19 mouse cellular contexts compared by ENCODE assay signal in the genomic region with DNA sequence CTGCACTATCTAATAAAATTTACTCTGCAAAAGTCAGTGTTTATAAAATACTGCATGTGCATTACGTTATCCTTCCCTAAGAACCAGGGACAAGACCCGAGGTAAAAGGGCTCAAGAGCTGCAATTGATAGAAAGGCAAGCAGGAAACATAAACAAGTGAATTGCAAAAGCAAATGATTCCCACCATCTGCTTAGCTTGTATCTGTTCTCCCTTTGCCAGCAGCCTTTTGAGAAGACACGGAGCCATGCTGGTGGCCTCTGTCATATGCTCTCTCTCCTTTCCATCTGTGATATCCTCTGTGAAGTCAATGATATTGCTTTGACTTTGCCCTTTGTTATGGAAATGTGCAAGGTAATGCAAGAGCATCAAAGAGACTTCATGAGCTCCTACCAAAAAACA.
A peak's percentile ranks its signal among the peaks of the same experiment; 100 is the strongest.
DNase-seq lines count a peak whose midpoint lies in the region; ATAC-seq and TF ChIP-seq lines count a peak whose summit lies in the region.
"Had no signal": no experiment of that assay in that cellular context is flagged by ENCODE, and none has a peak within 500 bp of the region (broad histone marks: within the 10 kb centered on the region; RNA-seq: fewer than 3 reads in every experiment).

No protein-coding gene starts in this region.

- H3K27me3 ChIP-seq in midbrain, postnatal 0 days (ENCODE audit: insufficient read depth, low read length), result no peaks in the 10 kb centered on the region
- no peaks in the 10 kb centered on the region for H3K27me3 ChIP-seq in midbrain, embryonic 13.5 days
- H3K27me3 ChIP-seq: CH12.LX; forebrain, embryonic 15.5 days; hindbrain, embryonic 13.5 days; intestine, embryonic 15.5 days; Patski had no signal

- no peak overlapping the region for H3K4me2 ChIP-seq in midbrain, postnatal 0 days (ENCODE audit: low read depth, low read length, poor library complexity, severe bottlenecking)
- no peak overlapping the region for H3K4me2 ChIP-seq in midbrain, embryonic 13.5 days (replicated peaks)
- H3K4me2 ChIP-seq: forebrain, embryonic 15.5 days; hindbrain, embryonic 13.5 days; intestine, embryonic 15.5 days had no signal

- no peak overlapping the region for H3K27ac ChIP-seq in midbrain, postnatal 0 days (ENCODE audit: low read depth, low read length)
- H3K27ac ChIP-seq in midbrain, embryonic 13.5 days, result no peak overlapping the region
- H3K27ac ChIP-seq: embryonic facial prominence, embryonic 10.5 days; forebrain, embryonic 15.5 days; heart, embryonic 10.5 days; hindbrain, embryonic 13.5 days; intestine, embryonic 15.5 days had no signal

- H3K9ac ChIP-seq in midbrain, postnatal 0 days (replicated peaks; ENCODE audit: low read length, poor library complexity, severe bottlenecking), result no peak overlapping the region
- no peak overlapping the region for H3K9ac ChIP-seq in midbrain, embryonic 13.5 days (replicated peaks)
- H3K9ac ChIP-seq: forebrain, embryonic 15.5 days; hindbrain, embryonic 13.5 days; intestine, embryonic 15.5 days had no signal

- no peak overlapping the region for H3K4me3 ChIP-seq in midbrain, postnatal 0 days (ENCODE audit: low read depth, low read length)
- H3K4me3 ChIP-seq in midbrain, embryonic 13.5 days (replicated peaks), result no peak overlapping the region
- H3K4me3 ChIP-seq: embryonic facial prominence, embryonic 10.5 days; forebrain, embryonic 15.5 days; heart, embryonic 10.5 days; hindbrain, embryonic 13.5 days; intestine, embryonic 15.5 days had no signal

- 64% methylated on average over 3 of the region's 3 CpGs for WGBS in midbrain, postnatal 0 days
- 66% methylated on average over 3 of the region's 3 CpGs for WGBS in midbrain, embryonic 13.5 days

- ATAC-seq in midbrain, postnatal 0 days (ENCODE audit: low FRiP score), result no peak
- no peak for ATAC-seq in midbrain, embryonic 13.5 days
- ATAC-seq: activated CD4-positive, CD25-positive, alpha-beta regulatory T cell, adult 4 months; forebrain, embryonic 15.5 days; intestine, embryonic 15.5 days; Patski had no signal

- no peak for TF ChIP-seq CTCF in midbrain, postnatal 0 days (IDR thresholded peaks at IDR 0.05)

- no peaks in the 10 kb centered on the region for H3K9me3 ChIP-seq in midbrain, postnatal 0 days (ENCODE audit: low read length)
- no peaks in the 10 kb centered on the region for H3K9me3 ChIP-seq in midbrain, embryonic 13.5 days
- H3K9me3 ChIP-seq: embryonic facial prominence, embryonic 10.5 days; forebrain, embryonic 15.5 days; heart, embryonic 10.5 days; hindbrain, embryonic 13.5 days; intestine, embryonic 15.5 days had no signal

- no peaks in the 10 kb centered on the region for H3K4me1 ChIP-seq in midbrain, postnatal 0 days (ENCODE audit: insufficient read depth, low read length)
- H3K4me1 ChIP-seq in midbrain, embryonic 13.5 days (replicated peaks), result peaks cover 21% of the 10 kb centered on the region
- H3K4me1 ChIP-seq: embryonic facial prominence, embryonic 10.5 days; heart, embryonic 10.5 days; hindbrain, embryonic 13.5 days; intestine, embryonic 15.5 days had no signal

- no peaks in the 10 kb centered on the region for H3K36me3 ChIP-seq in midbrain, postnatal 0 days (ENCODE audit: insufficient read depth, low read length)
- H3K36me3 ChIP-seq in midbrain, embryonic 13.5 days, result no peaks in the 10 kb centered on the region
- H3K36me3 ChIP-seq: embryonic facial prominence, embryonic 10.5 days; forebrain, embryonic 15.5 days; heart, embryonic 10.5 days; hindbrain, embryonic 13.5 days; intestine, embryonic 15.5 days had no signal

- peak; percentile 12 to 40 for DNase-seq in cerebellum, postnatal 25 days
- DNase-seq in cerebellum, adult 8-10 months, result no peak
- DNase-seq in layer of hippocampus, adult 18-20 months (ENCODE audit: low spot score in 2 of 2), result peak; percentile 3 to 32
- no peak for DNase-seq in layer of hippocampus, adult 8-10 months (ENCODE audit: low spot score in 2 of 2)
- DNase-seq in midbrain, postnatal 0 days (ENCODE audit: low spot score), result peak; percentile 19
- DNase-seq: adrenal gland, postnatal 14 days; cerebellum, adult 9-11 months; heart, adult 18-20 months; heart, postnatal 10 days; heart, postnatal 4 days had no signal

Comparison
In these comparisons a context has a peak if more than half of its experiments do, and no peak if none do; other contexts are left out.
1. DNase-seq: peak in cerebellum, postnatal 25 days (2 of 2), layer of hippocampus, adult 18-20 months (2 of 2) and midbrain, postnatal 0 days (single experiment); none in cerebellum, adult 8-10 months (single experiment) and layer of hippocampus, adult 8-10 months (0 of 2).